Mouse (Mus musculus) mouse embryonic stem cell (cell line): ENCODE data around the gene Akap9.
"Not testable (repeated sequence)": the region's sequence is repeated elsewhere in the genome, so short reads cannot be mapped to it uniquely, and the experiment has no call there.

Experiments
- in situ Hi-C, 2 experiments: fragments of 300-500 bp; cut with MboI; formaldehyde crosslinking; loops; 1 replicate in 1 of 2; 3 replicates in 1 of 2; pipeline ENCODE4 v1.14.3; 2019 to 2020; ENCODE audit warnings: low sequenced_read_pairs in 2 of 2, low pct_unique_long_range_greater_than_20kb in 1 of 2, mixed read lengths in 1 of 2; ENCODE audit not compliant: unreplicated experiment in 1 of 2

The Akap9 gene

DNA sequence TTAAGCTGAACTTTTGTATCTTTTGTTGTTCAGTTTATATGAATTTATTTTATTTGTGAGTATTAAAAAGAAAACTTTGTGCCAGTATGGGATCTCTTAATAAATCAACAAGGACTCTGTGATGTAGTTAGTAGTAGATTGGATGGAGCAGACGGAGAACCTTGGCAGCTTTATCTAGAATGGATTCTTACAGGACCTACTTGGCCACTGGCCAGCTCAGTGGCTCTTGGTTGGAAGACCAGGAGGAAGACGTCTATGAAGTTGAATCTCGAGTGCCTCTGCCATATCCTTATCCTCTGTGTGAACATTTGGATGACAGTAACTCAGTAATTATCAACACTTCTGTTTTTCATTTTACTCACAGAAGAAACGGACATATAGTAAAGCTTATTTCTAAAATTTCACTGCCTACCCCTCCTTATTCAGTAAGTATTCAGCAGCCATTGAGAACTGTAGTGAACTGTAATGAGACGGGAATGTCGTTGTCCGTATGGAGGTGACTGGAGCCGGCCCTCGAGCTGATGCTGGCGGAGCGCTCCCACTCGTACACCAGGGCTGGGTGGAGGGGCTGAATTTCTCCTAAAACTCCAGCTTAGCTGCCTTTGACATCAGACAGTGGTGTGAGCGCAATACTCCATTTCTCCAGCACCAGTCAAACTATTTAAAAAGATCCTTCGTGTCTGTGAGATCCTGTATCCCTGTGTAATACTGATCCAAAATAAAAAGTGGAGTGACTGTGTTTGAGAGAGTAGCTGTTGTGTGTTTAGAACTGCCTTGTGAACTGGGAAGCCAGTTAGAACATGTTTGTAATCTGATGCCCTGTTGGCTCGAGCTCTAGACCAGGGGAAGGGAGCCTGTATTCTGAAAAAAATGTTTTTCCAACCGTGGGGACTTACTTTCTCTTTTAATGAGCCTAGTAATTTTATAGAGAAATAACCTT is 96.2 kb downstream of the Akap9 start:
- in situ Hi-C loops: no loop called here

DNA sequence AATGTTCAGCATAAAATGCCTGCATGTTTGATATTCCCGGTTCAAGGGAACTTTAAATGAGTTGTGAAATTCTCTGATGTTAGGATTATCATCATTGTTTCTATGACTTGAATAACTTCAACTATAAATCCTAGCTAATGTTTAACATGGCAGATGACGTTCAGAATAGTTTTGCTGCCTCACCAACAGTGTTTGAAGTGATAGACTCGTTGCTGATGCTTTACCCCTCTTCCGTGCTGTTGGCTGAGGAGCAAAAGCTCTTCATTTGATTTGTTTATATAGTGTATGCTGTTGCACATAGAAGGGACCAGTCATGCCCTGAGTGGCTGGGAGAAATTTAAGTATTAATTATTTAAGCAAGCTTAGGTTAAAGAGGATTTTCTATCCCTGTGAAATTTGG is 96.9 kb downstream of the Akap9 start:
- in situ Hi-C loops: no loop called here

DNA sequence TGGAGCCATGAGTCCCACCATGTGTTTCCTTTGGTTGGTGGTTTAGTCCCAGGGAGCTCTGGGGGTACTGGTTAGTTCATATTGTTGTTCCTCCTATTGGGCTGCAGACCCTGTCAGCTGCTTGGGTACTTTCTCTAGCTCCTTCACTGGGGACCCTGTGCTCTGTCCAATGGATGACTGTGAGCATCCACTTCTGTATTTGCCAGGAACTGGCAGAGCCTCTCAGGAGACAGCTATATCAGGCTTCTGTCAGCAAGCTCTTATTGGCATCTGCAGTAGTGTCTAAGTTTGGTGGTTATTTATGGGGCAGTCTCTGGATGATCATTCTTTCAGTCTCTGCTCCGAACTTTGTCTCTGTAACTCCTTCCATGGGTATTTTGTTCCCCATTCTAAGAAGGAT is 98.5 kb downstream of the Akap9 start:
- in situ Hi-C loops: not testable (repeated sequence)

DNA sequence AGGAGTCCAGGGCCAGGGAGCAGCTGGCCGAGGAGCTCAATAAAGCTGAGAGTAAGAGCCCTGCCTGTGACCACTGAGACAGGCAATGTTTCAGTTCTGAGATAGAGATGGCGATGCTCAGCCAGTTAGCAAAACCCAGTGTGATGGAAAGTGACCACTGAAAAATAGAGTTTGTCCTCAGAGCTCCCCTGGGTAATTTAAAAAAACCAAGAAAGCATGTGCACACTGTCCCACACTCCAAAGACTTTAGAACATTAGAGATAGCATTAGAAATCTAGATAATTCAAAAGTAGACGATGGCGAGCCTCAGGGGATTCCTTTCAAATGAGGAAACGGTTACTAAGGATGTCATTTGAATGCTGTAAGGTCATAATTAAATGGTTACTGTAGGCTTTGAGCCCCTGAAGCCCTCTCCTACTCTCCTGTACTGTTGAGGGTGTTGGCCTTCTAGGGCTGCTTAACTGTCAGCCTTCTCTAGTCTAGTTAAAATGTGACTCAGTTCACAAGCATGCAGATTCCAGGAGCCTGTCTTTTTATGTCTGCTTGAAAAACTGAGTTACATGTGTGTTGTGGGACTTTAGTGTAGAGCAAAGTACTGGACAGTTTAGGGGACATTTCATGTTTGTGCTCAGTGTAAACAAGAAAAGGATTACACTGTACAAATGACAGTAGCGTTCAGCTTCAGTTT is 100.8 kb downstream of the Akap9 start:
- in situ Hi-C loops: no loop called here

DNA sequence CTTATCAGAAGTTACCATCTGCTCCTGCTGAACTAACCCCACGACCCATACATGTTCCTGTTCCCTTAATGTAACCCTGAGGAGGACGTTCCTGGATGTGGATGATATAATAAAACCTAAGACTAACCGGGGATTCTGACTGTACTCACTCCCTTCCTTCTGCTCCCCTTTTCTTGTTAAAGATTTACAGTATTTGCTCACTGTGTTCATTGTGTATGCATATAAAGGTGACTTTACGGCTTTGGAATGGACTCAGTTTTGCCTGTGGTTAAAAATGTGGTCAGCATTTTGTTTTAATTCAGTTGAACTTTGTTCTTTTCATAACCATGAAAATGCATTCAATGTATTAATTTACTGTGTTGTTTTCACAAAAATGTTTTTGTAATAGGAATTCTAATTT is 104.0 kb downstream of the Akap9 start:
- in situ Hi-C loops: no loop called here

DNA sequence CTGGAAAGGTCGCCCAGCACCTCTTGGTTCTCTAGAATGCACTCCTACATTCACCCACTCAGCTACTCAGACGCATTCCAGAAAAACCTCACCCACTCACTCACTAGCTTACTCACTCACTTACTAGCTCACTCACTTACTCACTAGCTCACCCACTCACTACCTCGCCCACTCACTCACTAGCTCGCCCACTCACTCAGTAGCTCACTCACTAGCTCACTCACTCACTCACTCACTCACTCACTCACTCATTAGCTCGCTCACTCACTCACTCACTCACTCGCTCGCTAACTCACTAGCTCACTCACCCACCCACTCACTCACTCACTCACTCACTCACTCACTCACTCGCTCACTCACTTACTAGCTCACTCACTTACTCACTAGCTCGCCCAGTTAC is 108.8 kb downstream of the Akap9 start:
- in situ Hi-C loops: no loop called here

DNA sequence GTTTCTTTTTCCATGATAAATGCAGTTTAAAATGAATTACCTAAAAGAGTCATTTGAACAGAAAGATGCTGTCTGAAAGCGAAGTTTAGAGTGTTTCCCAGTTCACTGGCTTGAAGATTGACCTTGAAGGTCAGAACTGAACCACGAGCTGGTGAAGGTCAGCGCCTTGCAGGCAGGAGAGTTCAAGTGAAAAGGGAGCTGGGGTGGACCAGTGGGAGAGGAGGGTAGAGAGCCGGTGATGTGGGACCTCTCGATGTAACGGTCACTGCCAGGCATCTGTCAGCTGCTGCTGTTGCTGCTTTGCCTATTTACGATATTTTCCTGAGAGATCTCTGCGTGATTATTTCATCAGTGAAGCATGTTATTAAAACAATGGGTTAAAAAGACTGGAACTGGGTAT is 111.5 kb downstream of the Akap9 start:
- in situ Hi-C loops: no loop called here

DNA sequence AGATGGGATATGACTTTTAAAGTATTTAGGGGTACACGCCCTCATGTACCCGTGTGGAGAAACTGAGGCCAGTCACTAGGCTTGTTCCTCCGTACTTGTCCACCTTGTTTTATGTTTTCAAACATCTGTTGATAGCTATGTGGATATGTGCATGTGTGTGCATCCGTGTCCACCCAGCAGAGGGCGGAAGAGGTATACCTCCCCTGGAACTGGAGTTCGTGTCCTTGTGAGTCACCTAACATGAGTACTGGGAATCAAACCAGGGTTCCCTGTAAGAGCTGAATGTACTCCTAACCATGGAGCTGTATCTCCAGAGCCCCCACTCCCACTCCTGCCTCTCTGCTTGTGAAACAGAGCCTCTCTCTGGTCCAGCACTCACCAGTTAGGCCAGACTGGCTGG is 112.5 kb downstream of the Akap9 start:
- in situ Hi-C loops: no loop called here

DNA sequence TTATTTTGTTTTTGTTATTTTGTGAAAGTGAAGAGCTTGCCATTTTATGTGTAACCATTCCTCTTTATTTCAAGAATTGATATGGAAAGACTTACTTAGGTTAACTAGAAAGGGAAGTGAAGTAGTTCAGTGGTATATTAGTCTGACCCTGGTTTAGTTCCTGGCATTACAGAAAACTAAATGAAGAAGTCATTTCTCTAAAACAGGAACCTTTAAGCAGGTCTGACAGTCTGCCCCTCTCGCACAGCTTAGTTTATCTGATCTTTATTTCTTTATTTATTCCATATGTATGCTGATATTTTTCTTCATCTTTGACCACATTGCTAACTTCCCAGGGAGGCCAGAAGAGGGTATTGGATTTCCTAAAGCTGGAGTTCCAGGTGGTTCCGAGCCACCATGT is 113.1 kb downstream of the Akap9 start:
- in situ Hi-C loops: no loop called here

DNA sequence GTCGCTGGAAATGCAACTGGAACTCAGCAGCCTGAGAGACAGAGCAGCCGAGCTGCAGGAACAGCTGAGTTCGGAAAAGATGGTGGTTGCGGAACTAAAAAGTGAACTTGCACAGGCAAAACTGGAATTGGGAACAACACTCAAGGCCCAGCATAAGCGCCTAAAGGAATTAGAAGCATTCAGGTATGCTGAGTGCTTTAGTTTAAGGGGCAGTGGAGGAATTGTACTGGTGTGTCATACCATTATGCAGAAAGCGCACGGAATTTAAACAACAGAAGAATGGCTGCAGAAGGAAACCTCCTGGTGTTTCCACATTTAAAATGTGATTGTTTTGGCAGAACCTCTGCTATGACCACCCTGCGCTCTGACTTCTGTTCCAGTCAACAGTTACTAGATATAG is 132.5 kb downstream of the Akap9 start:
- in situ Hi-C loops: no loop called here

DNA sequence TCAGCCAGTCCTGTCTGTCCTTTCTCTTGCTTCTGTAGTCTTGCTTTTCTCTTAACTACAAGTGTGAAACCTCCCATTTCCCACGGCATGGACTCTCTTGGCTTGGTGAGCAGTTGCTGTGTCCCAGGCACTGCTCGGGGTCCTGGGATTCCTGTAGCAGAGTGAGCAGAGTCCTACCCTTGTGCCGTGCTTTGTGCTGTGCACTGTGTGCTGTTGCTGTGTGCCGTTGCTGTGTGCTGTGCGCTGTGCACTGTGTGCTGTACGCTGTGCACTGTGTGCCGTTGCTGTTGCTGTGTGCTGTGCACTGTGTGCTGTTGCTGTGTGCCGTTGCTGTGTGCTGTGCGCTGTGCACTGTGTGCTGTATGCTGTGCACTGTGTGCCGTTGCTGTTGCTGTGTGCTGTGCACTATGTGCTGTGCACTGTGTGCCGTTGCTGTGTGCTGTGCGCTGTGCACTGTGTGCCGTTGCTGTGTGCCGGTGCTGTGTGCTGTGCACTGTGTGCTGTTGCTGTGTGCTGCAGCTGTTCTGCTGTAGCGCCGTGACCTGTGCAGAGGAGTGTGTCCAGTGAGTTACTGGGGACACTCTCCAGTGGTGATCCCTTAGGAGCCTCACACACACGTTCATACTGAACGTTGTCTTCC is 138.7 kb downstream of the Akap9 start:
- in situ Hi-C loops: no loop called here

DNA sequence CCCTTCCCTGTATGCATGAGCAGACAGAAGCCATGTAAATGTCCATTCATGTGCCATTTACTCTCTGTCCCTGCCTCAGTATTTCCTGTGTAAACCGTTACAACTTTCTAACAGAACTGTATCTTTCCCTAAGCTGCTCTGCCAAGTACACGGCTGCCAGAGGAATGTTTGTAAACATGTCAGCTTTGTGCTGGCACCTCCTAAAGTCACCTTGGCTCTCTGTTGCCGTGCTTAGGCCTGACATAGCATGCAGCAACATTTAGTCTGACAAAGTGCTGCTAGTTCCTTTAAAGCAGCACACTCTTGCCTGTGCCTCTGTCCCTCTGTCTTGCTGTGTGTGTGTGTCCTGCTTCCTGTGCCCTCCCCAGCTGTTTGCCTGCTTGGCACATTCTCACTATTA is 139.3 kb downstream of the Akap9 start:
- in situ Hi-C loops: no loop called here

DNA sequence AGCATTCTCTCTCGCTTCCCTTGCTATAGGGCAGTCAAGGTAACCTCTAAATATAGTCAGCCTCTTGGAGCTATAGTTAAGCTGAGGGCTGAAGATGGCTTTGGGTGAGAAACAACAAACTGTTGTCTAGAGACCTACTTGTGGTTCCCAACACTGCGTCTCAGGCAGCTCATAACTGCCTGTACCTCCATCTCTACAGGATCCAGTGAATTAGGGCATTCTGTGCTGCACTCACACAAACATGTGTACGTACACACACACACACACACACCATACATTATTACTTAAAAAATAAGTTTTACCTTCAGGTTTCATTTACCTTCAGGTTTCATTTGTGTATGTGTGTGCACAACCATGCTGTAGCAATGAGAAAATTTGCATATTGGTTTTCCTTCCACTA is 151.2 kb downstream of the Akap9 start:
- in situ Hi-C loops: no loop called here

DNA sequence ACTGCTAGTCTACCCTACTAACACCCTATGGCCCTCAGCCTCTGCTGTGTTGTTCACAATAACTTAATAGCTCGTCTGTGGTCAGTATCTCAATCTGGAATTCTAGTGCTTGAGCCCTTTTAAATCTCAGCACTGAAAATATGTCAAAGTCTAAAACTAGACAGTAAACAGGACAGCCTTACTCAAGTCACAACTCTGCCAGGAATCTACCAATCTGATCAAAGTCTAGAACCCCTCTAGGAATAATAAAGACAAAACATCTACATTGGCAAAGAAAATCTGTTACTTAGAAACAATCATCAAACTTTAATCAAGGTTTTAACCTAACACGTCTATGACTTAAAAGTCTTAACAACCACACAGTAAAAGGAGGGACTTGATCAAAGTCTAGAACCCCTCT is 153.0 kb downstream of the Akap9 start:
- in situ Hi-C loops: no loop called here

DNA sequence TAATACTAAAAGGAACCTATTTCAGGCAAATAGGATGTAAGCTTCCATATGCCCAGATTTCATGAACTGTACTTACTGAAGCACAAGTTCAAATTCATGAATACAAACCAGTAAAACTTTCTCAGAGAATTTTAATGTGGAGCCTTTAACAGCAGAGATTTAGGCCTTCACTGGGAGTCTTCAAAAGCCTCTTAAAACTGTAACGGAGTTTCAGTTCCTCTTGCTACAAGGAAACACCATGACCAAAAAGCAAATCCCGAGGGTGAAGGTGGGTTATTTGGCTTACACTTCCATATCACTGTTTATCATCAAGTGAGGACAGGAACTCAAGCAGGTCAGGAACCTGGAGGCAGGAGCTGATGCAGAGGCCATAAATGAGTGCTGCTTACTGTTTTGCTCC is 153.7 kb downstream of the Akap9 start:
- in situ Hi-C loops: no loop called here

DNA sequence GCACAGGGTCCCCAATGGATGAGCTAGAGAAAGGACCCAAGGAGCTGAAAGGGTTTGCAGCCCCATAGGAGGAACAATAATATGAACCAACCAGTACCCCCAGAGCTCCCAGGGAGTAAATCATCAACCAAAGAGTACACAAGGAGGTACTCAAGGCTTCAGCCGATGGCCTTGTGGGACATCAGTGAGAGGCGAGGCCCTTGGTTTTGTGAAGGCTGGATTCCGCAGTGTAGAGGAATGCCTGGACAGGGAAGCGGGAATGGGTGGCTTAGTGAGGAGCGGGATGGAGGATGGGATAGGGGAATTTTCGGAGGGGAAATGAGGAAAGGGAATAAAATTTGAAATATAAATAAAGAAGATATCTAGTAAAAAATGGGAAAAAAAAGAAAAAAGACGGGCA is 157.1 kb downstream of the Akap9 start:
- in situ Hi-C loops: no loop called here

DNA sequence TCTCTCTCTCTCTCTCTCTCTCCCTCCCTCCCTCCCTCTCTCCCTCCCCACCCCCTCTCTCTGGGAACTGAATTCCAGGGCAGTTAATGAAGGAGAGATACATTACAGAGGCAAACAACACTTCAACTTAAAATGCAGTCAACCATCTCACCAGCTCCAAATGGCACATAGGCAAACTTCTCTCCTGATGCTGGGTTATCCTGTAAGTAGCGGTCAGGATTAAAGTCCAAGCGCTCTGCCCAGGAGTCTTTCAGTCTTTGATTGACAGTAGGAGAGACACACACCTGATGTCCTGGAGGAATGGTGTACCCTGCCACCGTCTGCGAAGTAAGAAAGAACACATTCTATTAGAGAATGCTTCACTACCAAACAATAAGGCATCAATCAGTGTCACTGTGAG is 158.5 kb downstream of the Akap9 start:
- in situ Hi-C loops: no loop called here

DNA sequence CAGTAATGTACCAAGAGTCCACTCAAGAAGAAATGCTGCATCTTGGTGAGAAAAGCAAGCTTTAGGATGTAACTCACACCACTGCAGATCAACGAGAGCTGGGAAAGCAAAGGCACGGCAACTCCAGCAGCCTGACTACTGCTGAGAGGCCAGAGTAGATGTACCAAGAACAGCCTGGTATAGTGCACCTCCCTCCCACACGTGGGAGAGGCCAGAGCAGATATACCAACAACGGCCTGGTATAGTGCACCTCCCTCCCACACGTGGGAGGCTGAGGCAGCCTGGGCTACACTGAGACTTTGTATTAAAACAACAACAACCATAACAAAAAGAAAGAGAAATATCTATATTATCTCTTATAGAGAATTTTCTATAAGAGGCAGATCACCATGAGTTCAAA is 160.3 kb downstream of the Akap9 start:
- in situ Hi-C loops: no loop called here

DNA sequence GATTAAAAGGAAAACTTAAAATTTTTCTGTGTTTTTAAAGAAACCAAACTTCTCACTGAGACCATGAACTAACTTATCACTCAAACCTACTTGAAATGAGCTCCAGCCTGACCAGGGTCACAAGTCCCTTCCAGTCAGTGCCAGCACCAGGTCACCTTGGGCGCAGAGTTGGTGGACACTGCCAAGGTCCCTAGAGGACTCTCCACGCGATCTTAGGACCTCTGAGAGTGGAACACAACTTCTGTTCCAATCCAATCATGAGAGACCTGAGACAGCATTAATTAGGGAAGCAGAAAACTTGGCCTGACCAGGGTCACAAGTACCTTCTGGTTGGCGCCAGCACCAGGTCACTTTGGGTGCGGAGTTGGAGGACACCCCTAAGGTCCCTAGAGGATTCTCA is 166.6 kb downstream of the Akap9 start:
- in situ Hi-C loops: no loop called here
